Mouse (Mus musculus) right cerebral cortex, postnatal 36 days (tissue): ENCODE data around the gene Mllt3.

Source experiments
- DNase-seq, 2 experiments: peaks; one replicate each; pipeline ENCODE4 v3.0.0; 2022; ENCODE audit warnings: low spot score in 2 of 2, mixed read lengths in 1 of 2

Gene Mllt3

GRCm38 (mm10) chr4:87881583-87881982 is 151.6 kb downstream of the Mllt3 start:
- DNase-seq, result no peak

- DNase-seq, result no peak
These were observed 152.9 kb downstream of the Mllt3 start for GRCm38 (mm10) chr4:87880297-87880696.

DNA sequence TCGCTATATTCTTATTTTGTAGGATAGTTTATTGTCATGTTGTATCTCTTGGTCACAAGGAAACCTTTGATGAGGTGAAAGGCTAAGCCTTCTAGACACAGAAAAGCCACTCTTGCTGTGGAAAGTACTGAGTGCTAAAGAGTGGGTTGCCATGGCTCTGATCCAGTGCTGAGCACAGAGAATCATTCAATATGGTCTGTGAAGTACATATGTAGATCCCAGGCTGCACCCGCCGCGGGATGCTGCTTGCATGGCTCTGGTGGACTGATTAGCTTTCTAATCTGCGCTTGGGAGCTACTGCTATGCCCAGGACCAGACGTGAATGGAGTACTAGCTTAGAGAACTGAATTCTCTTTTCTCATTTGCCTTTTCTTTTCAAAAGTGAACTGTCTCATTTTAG is 154.5 kb downstream of the Mllt3 start:
- DNase-seq, result no peak

DNA sequence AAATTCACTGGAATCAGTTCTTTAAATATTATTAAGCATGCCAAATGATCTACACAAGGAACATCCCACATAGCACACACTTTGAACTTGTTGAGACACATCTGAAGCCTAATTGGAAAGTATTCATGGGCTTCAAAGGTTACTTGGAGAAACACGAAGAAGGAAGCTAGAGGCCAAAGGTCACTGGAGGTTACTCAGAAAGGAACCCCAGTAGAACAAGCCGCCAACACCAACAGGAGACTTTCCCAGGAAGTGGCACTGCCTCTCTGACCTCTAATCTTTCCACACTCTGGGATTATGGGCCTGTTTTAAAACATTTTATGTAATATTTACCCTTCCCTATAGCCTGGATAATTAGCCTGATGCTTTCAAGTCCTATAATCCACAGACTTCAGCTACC is 162.6 kb downstream of the Mllt3 start:
- no peak for DNase-seq

- peak in 1 of 2 experiments; percentile 25 for DNase-seq
These were observed 166.6 kb downstream of the Mllt3 start for GRCm38 (mm10) chr4:87866564-87866963.

GRCm38 (mm10) chr4:87865848-87866247 is 167.3 kb downstream of the Mllt3 start:
- DNase-seq, result no peak

- DNase-seq, result no peak
These were observed 168.1 kb downstream of the Mllt3 start for GRCm38 (mm10) chr4:87865041-87865440.

- DNase-seq, result no peak
These were observed 170.0 kb downstream of the Mllt3 start for GRCm38 (mm10) chr4:87863212-87863611.

DNA sequence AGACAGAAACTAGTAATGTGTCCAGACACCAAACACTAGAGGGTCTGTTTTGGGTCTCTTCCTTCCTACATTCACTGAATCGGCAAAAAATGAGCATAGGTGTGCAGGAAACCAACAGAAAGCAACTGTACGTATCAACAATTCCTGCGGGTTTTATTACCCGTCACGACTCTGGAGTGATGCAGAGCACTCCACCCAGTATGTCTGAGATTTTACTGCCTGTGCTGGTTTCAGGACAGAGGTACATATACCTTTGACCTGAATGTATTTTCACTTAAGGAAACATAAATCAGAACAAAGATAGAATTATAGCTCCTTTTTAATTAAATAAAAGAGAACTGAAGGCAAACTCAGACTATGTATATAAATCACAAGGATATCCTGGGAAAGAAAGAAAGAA is 172.4 kb downstream of the Mllt3 start:
- no peak for DNase-seq

DNA sequence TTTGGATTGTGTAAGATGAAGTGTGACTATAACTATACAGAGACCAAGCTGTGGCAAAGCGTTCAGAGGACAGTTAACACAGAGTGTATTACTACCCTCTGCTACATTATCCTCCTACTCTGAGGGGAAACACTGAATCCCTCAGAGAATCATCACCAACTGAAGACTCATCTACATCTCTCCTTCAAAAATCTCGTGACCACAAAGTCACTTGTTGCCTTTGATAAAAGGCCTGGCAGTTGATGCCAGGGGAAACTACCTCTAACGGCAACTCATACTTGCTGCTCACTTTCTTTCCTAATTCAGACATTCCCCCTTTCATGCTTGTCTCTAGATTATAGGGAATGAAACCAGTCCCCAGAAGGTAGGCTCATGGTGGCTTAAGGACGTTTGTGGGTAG is 174.0 kb downstream of the Mllt3 start:
- DNase-seq, result no peak

DNA sequence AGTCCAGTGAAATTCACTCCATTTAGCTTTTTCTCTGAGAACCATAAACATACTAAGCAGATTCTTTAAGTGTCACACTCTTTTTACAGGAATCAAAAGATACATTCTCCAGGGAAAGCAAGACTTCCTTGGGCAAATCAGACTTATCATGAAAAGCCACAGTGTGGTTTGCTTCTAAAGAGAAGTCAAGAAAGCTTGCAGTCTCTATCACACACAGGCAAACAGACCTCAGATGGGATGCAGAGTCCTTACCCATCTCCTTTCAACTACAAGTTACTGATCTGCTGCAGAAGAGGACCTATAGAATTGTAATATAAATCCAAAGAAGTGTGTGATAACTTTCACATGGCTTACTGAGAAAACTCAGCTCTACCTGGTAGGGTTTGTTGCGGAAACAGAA is 175.2 kb downstream of the Mllt3 start:
- no peak for DNase-seq

DNA sequence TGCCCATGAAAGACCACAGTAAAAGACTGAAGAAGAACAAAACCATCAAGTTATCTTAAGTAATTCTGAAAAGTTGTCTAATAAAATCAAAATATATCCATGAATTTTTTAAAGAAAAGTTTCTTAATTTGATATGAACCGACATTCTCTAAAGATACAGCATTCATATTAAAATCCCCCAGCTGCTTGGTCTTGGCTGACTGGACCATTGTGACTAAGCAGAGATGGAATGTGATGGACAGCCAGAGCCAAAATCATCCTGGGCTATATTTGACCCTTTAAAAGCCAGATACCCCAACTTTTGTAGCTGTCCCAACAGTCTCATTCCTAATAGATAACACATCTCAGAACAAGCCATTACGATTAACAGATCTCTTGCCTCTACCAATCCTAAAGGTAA is 180.7 kb downstream of the Mllt3 start:
- DNase-seq, result no peak

- no peak for DNase-seq
These were observed 183.1 kb downstream of the Mllt3 start for GRCm38 (mm10) chr4:87850051-87850450.

DNA sequence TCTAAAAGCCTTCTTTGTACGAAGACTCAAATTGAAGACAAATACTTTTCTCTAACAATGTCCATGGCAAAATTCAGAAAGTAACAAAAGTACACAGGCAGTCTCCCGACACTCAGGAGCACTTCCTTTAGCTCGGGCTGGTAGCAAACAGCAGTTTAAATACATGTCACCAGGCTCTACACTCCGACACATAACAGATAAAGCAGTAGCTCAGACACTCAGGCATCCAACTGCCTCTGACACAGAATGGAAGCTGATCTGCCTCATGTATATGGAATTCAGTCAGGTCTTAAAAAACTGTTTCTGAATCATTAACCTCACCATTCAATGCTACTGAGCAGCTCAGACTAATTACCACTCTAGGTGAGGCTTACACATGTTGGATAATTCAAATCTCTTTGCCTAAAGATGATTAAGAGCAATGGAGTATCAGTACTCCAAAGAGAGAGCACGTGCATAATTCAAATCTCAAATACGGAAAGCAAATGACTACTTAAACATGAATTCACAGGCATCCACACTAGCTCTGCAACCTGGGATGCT is 188.4 kb downstream of the Mllt3 start:
- no peak for DNase-seq

DNA sequence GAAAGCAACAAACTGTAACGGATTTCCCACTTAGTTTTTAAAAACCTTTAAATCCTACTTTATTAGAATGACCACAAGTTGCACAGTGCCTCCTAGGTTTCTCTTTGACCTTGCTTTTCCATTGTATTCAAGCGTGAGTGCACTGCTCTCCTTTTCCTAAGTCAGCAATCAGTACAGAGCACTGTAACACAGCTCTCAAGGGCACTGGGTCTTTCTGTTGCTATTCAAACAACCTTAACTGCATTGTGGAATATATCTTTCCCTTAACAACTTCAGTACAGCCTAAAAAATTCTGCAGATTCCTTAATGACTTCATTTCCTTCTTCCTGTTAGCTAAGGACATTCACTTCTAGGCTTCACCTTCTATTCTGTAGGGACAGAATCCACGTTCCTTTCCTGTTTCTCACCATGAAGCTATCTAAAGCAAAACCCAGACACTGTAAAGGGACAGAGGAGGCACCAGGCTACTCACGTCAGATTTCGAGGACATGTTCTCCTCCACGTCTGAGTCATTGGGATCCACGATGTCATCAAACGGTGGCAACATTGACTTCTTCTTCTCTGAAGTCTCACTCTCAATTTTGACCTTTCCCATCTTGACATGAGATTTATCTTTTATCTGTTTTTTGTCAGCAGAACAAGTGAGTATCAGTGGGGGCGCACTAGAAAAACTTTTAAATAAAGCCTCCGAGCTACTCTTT is 192.8 kb downstream of the Mllt3 start:
- DNase-seq, result no peak

DNA sequence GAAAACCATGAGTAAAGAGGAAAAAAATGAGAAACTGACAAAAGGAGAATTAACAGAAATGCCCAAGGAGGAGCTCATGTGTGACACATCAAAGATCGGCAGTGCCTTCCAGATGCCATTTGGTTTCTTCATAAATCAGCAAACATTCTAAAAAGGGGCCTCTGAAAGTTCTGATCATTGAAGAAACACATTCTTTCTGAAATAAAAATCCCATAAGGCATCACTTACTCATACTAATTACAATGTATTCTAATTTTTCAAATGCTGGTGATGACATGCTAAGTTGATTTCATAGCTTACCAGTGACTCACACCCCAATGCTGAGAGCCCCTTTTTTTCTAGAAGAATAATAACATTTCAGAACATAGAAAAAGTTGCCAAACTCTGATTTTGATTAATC is 194.4 kb downstream of the Mllt3 start:
- DNase-seq, result no peak

GRCm38 (mm10) chr4:87837471-87838361 is 195.4 kb downstream of the Mllt3 start:
- no peak for DNase-seq

GRCm38 (mm10) chr4:87836257-87836656 is 196.9 kb downstream of the Mllt3 start:
- no peak for DNase-seq

GRCm38 (mm10) chr4:87835191-87835590 is 198.0 kb downstream of the Mllt3 start:
- DNase-seq, result no peak

- DNase-seq, result no peak
These were observed 198.9 kb downstream of the Mllt3 start for GRCm38 (mm10) chr4:87834310-87834709.

DNA sequence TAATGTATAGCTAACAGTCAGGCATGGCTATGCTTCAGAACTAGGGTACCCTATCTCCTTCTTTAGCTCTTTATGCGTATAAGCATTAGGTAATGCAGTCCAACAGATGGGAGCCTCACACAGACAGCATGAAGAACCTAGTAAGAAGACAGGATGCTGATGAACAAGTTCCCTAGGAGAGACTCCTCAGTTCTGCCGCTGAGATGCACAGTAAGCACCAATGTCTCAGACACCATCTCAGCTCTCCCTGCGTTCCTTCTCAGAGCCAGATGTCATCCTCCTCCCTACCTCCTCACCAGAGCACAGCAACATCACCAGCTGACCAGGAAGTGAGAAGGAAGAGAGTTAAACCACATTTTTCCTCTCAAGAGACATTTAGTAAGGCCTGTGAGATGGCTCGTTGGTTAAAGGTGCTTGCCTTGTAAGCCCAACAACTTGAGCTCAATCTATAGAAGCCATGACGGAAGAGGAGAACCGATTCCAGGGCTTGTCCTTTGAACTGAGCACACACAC is 202.3 kb downstream of the Mllt3 start:
- no peak for DNase-seq

- DNase-seq, result no peak
These were observed 203.6 kb downstream of the Mllt3 start for GRCm38 (mm10) chr4:87829426-87830063.
